Mouse (Mus musculus) megakaryocyte, adult 5-6 weeks (primary cell): ENCODE measurements around the gene Sfi1. TPM values are rescaled to one million over a fixed set of nuclear protein-coding genes. Genes with fewer than 3 reads are reported as not detected.
A peak's percentile ranks its signal among the peaks of the same experiment; 100 is the strongest.
"Not testable (repeated sequence)": the region's sequence is repeated elsewhere in the genome, so short reads cannot be mapped to it uniquely, and the experiment has no call there.

Source experiments
- ATAC-seq: 2 replicates; pipeline ENCODE4 v1.8.0; 2016; ENCODE audit warnings: mild to moderate bottlenecking, inconsistent platforms; ENCODE audit not compliant: poor library complexity, severe bottlenecking
- total RNA-seq, 2 experiments: library from RNA; stranded (forward) in 1 of 2; stranded (reverse) in 1 of 2; fragments of 153-499, 151-499 nt in 1 of 2; fragments of 221-1000, 200-1000 nt in 1 of 2; gene quantifications; 2 replicates each; pipeline versions ENCODE4 v1.2.3 to v1.2.4; 2015 to 2017

The Sfi1 gene
- total RNA-seq, 2 experiments from 2014 or later: 6.0 to 7.5 TPM

- no peak for ATAC-seq
Observed at GRCm38 (mm10) chr11:3114403-3114802, 78.9 kb downstream of the Sfi1 start.

GRCm38 (mm10) chr11:3106154-3106553, 87.1 kb downstream of the Sfi1 start:
- ATAC-seq: no peak

GRCm38 (mm10) chr11:3105261-3105731, 88.0 kb downstream of the Sfi1 start:
- ATAC-seq: peak; percentile 86

- ATAC-seq: peak; percentile 34
Observed at GRCm38 (mm10) chr11:3104501-3105260, 88.6 kb downstream of the Sfi1 start.

GRCm38 (mm10) chr11:3103619-3104164, 89.6 kb downstream of the Sfi1 start:
- ATAC-seq: no peak

- ATAC-seq: not testable (repeated sequence)
Observed at GRCm38 (mm10) chr11:3102626-3103025, 90.6 kb downstream of the Sfi1 start.

GRCm38 (mm10) chr11:3101875-3102494, 91.3 kb downstream of the Sfi1 start:
- ATAC-seq: no peak

GRCm38 (mm10) chr11:3101072-3101874, 92.0 kb downstream of the Sfi1 start:
- ATAC-seq: no peak

- not testable (repeated sequence) for ATAC-seq
Observed at GRCm38 (mm10) chr11:3100066-3100645, 93.1 kb downstream of the Sfi1 start.

Other genes starting within 250 kb of the Sfi1 start
- gene Eif4enif1, start 8.9 kb upstream of the Sfi1 start, total RNA-seq (2015): 76.8 and 80.1 TPM in 2 replicates
- 44.9 and 50.7 TPM in 2 replicates for gene Eif4enif1, start 8.9 kb upstream of the Sfi1 start, total RNA-seq (2017)
- gene Drg1, start 73.0 kb upstream of the Sfi1 start, total RNA-seq (2015): 127 and 137 TPM in 2 replicates
- 119 and 124 TPM in 2 replicates for gene Drg1, start 73.0 kb upstream of the Sfi1 start, total RNA-seq (2017)
- 25.6 and 27.7 TPM in 2 replicates for gene Patz1, start 95.4 kb upstream of the Sfi1 start, total RNA-seq (2015)
- 27.2 and 33.2 TPM in 2 replicates for gene Patz1, start 95.4 kb upstream of the Sfi1 start, total RNA-seq (2017)
- 1.0 and 3.3 TPM in 2 replicates for gene Pik3ip1, start 136.9 kb upstream of the Sfi1 start, total RNA-seq (2015)
- gene Pik3ip1, start 136.9 kb upstream of the Sfi1 start, total RNA-seq (2017): 2.6 and 3.8 TPM in 2 replicates
- 9.6 and 11.5 TPM in 2 replicates for gene Limk2, start 215.7 kb upstream of the Sfi1 start, total RNA-seq (2015)
- 27.5 and 30.4 TPM in 2 replicates for gene Limk2, start 215.7 kb upstream of the Sfi1 start, total RNA-seq (2017)